Mouse (Mus musculus) mouse embryonic stem cell (cell line): ENCODE data around the gene Dmpk.
"Not testable (repeated sequence)": the region's sequence is repeated elsewhere in the genome, so short reads cannot be mapped to it uniquely, and the experiment has no call there.

ENCODE experiments used
- in situ Hi-C, 2 experiments: fragments of 300-500 bp; cut with MboI; formaldehyde crosslinking; loops; 1 replicate in 1 of 2; 3 replicates in 1 of 2; pipeline ENCODE4 v1.14.3; 2019 to 2020; ENCODE audit warnings: low sequenced_read_pairs in 2 of 2, low pct_unique_long_range_greater_than_20kb in 1 of 2, mixed read lengths in 1 of 2; ENCODE audit not compliant: unreplicated experiment in 1 of 2

Dmpk gene

DNA sequence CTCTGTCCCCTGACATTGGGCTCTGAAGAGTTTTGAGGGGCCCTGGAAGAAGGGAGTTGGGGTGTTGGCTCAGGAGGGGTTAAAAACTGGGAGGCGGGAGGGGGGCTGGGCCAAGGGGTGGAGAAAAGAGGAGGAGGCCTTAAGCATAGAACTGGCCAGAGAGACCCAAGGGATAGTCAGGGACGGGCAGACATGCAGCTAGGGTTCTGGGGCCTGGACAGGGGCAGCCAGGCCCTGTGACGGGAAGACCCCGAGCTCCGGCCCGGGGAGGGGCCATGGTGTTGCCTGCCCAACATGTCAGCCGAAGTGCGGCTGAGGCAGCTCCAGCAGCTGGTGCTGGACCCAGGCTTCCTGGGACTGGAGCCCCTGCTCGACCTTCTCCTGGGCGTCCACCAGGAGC is at the start of gene Dmpk:
Gene Dmpk (plus strand): TSS at position 149 of the 400 bp plus-strand sequence.
- in situ Hi-C loops: no loop called here

DNA sequence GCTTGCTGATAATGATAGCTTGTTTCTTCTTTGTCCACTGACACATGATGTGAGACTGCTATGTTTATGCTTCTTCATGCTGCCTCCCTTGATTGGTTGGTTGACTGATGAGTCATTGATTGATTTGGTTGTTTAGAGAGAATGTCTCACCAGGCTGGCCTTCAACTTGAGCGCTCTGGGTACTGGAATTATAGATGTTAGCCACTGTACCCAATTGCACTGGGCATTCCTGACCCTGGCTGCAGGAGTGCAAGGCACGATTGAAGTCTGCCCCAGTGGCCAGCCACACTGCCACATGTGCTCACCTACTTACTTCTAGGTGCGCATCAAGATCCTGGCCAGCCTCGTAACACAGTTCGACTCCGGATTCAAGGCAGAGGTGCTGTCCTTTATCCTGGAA is 39.0 kb upstream of the Dmpk start:
- in situ Hi-C loops: no loop called here

DNA sequence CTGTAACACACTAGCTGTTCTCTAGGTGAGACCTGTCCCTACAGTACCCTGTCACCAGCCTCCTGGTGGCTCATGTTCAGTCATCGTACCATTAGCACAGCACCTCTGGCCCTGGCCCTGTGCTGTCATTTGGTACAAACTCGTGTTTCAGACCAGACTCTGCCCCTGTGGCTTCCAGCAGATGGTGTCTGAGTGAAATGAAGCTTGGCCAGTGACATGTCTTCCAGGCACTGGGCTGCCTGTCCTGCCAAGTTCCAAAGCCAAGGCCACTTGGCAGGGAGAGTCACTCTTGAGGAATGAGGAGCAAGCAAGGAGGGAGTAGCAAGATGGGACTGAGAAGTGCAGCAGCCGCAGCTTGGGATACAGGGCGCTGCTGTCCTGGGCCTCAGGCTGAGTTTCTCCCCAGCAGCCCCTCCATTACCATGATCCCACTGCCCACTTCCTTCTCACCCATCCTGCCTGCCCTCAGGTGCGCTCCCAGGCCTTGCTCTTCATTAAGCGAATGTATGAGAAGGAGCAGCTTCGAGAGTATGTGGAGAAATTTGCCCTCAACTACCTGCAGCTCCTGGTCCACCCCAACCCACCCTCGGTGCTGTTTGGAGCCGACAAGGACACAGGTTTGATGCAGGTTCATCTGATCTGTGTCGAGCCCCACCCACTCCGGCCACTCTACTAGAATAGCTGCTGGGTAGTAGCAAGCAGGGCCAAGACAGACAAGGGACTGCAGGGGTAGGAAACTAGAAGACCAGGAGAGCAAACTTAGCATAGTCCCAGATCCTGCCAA is 37.2 kb upstream of the Dmpk start:
- in situ Hi-C loops: no loop called here

DNA sequence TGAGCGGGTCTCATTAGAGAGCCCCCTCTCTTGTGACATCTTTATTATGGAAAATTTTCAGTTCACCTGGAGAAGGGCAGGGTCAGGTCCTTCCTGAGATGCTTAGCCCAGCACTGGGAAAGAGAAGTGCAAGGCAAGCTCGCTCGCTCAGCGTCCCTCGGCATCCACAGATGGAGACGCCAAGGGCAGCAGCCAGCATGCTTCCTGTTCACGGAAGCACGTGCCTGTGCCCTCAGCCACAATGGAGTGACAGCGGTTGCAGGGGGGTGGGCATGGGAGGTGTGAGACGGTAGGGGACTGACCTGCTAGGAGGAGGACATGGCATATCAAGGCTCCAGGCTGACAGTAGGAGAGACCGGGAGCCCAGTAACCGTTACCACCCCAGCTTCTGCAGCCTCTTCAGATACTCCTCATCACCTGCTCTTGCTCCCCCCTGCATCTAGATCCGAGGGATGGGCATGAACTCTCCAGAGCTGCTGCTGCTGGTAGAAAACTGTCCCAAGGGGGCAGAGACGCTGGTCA is 35.6 kb upstream of the Dmpk start:
- in situ Hi-C loops: no loop called here

DNA sequence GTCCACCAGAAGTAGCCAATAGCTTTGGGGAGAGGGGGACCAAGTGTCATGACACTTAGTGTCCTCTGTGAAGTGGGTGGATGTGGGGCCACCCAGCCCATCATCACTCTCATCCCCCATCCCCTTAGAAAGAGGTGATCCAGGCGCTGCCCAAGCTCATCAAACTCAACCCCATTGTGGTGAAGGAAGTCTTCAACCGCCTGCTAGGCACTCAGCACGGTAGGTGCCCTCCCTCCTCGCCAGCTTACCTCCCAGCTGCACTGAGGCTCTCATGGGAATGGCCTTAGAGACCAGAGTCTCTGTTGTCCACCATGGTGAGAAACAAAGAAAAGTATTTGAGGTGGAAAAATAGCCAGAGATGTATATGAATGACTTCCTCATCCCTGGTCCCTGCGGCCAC is 34.4 kb upstream of the Dmpk start:
- in situ Hi-C loops: no loop called here

DNA sequence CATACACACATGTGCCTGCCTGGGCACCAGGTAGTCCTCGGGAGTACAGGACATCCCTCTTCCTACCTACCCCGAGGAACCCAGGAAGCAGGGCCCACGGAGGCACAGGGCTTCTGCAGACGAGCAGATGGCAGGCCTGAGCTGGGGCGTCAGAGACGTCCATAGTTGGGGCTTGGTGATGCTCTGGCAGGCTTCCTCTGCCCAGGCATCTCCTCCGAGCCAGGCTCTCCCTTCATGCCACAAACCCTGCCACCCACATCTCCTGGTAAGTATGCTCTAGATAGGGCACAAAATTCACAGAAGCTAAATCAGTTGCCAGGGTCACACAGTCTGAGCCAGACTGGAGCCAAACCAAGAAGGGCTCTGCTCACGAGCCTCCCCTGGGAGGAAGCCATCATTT is 33.5 kb upstream of the Dmpk start:
- in situ Hi-C loops: no loop called here

DNA sequence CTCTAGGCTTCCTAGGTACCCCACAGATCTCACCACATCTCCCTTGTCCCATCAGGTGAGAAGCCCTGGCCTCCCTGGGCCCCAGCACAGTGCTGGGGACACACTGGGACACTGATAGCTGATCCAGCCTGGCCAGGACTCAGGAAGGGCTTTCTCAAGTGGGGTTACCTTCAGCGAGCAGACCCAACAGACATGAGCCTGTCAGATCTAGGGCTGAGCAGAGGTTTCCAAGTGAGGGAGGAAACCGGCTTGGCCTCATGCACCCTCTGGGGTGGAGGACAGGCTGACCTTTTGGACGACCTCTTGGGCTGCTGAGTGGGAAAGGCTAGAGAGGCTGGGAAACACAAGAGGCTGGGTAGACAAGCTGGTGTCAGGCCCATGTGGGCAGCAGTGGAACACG is 32.5 kb upstream of the Dmpk start:
- in situ Hi-C loops: no loop called here

DNA sequence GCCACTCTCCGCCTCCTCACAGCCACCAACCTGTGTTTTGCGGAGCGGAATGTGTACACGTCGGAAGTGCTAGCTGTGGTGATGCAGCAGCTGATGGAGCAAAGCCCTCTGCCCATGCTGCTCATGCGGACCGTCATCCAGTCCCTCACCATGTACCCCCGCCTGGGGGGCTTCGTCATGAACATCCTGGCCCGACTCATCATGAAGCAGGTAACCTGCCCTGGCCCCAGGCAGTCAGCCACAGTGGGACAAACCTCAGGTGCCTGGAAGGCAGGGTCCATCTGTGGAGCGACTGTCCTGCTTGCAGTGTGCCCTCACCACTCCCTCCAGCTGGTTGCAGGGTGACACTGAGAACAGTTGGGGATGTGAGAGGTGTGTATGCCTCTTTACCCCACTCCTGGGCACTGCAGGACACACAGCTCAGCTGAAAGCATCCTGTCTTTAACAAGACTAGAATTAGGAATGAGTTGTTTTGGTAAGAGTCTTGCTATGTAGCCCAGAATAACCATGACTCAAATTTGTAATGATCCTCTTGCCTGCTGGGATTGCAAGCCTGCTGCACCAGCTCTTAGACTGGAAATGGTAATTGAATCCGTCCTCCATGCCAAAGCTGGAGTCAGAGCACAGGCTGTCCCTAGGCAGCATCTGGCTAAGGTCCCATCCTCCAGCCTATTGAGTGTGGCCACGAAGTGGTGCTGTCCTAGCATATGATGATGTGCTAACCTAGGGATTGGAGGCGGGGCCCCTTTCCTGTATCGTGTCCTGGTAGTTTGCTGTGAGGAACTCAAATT is 31.1 kb upstream of the Dmpk start:
- in situ Hi-C loops: no loop called here

DNA sequence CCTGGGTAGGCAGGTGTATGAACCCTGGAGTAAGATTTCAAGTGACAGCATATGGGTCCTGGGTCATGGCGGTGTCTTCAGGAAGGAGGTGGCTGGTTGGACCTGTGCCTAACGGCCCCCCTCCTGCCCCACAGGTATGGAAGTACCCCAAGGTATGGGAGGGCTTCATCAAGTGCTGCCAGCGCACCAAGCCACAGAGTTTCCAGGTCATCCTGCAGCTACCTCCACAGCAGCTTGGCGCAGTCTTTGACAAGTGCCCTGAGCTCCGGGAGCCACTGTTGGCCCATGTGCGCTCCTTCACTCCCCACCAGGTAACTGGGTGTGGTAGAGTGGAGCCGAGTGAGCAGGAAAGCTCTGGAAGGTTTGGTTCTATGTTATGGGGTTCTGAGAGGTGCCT is 30.5 kb upstream of the Dmpk start:
- in situ Hi-C loops: no loop called here

DNA sequence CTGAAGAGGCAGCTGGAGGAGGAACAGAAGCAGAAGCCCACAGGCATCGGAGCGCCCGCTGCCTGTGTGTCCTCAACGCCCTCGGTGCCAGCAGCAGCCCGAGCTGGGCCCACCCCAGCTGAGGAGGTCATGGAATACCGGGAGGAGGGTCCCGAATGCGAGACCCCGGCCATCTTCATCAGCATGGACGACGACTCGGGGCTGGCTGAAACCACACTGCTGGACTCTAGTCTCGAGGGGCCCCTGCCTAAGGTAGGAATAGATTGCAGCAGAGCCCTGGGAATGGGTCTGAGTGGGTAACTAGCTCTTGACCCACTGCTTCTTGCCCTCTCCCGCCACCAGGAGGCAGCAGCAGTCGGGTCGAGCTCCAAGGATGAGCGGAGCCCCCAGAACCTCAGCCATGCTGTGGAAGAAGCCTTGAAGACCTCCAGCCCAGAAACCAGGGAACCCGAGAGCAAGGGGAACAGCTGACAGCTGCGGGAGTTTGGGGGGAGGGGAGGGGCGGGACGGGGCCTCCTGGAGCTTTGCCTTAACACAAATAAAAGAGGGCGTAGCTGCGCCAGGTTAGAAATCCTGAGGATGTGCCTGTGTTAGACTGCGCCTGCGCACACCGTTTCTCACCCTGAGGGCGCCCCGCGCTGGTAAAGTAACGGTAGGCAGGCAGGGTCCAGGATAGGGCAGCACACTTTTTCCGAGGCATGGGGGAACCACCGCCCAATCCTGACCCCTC is 29.4 kb upstream of the Dmpk start, which contains the start of gene Rsph6a:
Gene Rsph6a (plus strand): TSS at position 644 of the 730 bp plus-strand sequence.
- in situ Hi-C loops: no loop called here

DNA sequence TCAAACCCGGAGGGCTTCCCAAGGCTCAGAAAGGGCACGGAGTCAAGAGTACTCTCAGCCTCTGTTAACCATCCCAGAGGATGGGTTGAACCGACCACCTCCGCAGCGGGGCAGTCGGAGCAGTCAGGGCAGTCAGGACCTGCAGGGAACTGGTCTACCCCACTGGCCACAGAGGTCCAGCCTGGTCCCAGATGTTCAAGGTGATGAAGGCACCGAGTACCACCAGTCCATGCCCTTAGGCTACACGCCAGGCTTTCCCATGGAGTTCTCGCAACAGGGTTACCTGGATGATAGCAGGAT is 28.9 kb upstream of the Dmpk start:
- in situ Hi-C loops: no loop called here

DNA sequence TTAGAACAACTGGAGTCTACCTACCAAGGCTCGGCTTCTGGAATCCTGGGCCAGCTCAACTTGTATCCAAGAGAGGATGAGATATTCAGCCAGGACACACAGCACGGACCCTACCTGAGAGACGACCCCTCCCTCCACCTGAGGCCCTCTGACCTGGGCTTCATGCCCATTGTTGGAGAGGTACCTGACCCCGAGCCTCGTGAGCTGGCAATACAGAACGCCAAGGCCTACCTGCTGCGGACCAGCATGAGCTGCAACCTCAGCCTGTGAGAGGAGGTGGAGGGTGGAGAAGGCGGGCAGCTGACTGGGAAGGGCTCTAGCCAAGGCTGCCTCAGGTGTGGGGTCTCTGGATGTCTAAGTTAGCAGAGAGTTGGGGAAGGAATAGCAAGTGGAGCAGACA is 28.5 kb upstream of the Dmpk start:
- in situ Hi-C loops: no loop called here

DNA sequence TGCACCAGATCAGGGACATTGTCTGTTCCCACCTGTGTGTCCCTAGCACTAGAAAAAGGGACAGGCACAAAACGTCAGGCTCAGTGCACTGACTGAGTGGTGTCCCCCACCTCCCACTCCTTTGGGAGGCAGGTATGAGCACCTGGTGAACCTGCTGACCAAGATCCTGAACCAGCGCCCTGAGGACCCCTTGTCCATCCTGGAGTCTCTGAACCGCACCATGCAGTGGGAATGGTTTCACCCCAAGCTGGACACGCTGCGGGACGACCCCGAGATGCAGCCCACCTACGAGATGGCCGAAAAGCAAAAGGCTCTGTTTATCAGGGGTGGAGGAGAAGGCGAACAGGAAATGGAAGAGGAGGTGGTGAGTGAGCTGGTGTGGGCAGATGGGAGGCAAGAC is 26.2 kb upstream of the Dmpk start:
- in situ Hi-C loops: no loop called here

DNA sequence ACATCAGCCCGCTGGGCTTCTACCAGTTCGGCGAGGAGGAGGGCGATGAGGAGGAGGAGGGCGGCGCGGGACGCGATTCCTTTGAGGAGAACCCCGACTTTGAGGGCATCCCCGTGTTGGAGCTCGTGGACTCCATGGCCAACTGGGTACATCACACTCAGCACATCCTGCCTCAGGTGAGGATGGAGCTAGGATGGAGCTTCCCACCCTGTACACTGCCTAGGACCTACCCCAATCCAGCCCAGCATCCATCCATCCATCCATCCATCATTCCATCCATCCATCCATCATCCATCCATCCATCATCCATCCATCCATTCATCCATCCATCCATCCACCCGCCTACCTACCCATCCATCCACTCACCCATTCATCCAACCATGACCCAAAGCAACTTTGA is 17.8 kb upstream of the Dmpk start:
- in situ Hi-C loops: no loop called here

DNA sequence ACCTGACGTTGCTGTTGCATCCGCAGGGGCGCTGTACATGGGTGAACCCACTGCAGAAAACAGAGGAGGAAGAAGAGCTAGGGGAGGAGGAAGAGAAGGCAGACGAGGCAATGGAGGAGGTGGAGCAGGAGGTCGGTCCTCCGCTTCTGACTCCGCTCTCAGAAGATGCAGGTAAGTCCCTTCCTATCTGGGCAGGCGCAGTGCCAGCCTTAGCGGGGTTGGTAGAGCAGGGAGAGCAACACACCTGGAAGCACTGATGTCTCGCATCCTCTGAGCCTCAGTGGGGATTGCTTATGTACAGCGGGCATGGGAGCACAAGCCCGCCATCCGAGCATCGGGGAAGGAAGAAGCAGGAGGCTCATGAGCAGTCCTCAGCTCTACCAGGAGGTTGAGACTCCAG is 16.6 kb upstream of the Dmpk start:
- in situ Hi-C loops: no loop called here

DNA sequence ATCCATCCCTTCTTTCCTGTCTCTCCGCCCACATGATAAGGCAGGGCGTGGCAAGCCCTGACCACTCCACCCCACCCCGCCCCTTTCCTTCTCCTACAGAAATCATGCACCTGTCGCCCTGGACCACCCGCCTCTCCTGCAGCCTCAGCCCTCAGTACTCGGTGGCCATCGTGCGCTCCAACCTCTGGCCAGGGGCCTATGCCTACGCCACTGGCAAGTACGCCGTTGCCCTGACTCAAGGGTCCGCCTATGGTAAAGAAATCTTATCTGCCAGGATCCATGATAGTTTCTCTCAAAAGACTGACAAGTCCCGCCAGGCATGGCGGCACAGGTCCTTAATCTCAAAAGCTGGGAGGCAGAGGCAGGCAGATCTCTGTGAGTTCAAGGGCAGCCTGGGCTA is 15.7 kb upstream of the Dmpk start:
- in situ Hi-C loops: no loop called here

DNA sequence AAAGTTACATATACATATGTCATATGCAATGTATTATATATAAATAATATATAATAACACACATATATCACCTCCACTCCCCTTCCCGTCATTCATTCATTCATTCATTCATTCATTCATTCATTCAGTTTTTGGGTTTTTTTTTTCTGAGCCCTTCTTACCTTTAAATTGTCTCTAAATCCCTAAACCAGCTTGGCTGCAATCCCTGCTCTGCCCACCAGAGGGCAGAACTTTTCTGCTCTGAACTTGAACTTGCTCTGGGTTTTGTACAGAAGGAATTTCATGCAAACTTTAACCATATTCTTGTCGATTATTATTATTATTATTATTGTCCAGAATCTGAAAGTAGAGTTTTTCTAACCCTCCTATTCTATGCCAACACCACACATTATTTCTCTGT is 14.9 kb upstream of the Dmpk start:
- in situ Hi-C loops: no loop called here

DNA sequence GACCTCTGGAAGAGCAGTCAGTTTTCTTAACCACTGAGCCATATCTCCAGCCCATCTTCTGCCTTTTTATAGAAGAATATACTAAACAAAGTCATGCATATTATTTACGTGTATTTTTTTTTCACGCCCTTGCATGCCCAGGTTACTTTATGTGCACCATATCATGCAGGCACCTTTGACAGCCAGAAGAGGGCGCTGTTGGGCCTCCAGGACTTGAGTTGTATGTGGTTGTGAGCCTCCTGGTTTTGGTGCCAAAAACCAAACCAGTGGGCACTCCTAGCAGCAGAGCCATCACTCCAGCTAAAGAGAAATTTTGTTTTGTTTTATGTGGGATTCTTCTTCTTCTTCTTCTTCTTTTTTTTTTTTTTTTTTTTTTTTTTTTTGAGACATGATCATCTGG is 14.1 kb upstream of the Dmpk start:
- in situ Hi-C loops: no loop called here

DNA sequence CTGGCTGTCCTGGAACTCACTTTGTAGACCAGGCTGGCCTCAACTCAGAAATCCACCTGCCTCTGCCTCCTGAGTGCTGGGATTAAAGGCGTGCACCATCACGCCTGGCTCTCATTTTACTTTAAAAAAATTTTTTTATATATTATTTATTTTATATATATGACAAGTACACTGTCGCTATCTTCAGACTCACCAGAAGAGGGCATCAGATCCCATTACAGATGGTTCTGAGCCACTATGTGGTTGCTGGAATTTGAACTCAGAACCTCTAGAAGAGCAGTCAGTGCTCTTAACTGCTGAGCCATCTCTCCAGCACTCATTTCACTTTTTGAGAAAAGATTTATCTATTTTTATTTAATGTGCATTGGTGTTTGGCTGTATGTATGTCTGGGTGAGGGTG is 12.6 kb upstream of the Dmpk start:
- in situ Hi-C loops: not testable (repeated sequence)
